Mouse (Mus musculus) cerebellum, adult 2 months (tissue): ENCODE data around the gene Vcam1.

Experiments used
- CTCF ChIP-seq: fragments of 200-500 bp; IDR thresholded peaks from 2 replicates; pipeline ENCODE4 v1.5.1; 2011; ENCODE audit warnings: low read depth, mild to moderate bottlenecking, control low read depth, low read length, moderate library complexity, borderline replicate concordance; ENCODE audit not compliant: insufficient read depth
- POLR2A ChIP-seq: fragments of 200-500 bp; IDR thresholded peaks from 2 replicates; pipeline ENCODE4 v1.6.1; 2011; ENCODE audit warnings: low read length, control low read depth, borderline replicate concordance; ENCODE audit not compliant: insufficient read depth

DNA sequence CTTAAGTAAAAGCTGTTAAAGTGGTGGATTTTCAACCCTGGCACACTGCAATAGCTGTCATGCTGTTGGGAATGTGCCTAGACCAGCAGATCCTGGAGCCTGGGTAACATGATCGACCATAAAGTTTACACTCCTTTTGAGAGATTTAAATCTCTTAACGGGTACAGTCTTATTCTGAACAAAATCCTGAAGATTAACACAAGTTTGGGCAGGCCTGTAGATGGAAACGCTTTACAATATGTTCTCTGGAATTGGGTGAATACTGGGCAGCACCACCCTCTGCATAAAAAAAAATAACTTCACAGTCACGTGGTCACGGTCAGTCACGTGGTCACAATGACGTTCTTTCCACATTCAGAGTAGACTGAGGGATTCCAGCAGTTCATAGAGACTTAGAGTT lies 10.3 kb downstream of the Vcam1 start:
- TF ChIP-seq CTCF: no peak
- TF ChIP-seq POLR2A: no peak
